Mouse (Mus musculus) kidney, postnatal 36 days (tissue): ENCODE results near the gene Hsp90ab1.

Experiments used
- DNase-seq, 2 experiments: peaks; one replicate each; pipeline ENCODE4 v3.0.0; 2021 to 2022; ENCODE audit warnings: mixed read lengths in 2 of 2

Gene Hsp90ab1

GRCm38 (mm10) chr17:45595736-45596390 lies 22.8 kb upstream of the Hsp90ab1 start:
- peak in 1 of 2 experiments; percentile 43 for DNase-seq

- peak; percentile 81 to 89 for DNase-seq
Measured at GRCm38 (mm10) chr17:45594881-45595735, 22.0 kb upstream of the Hsp90ab1 start.

DNA sequence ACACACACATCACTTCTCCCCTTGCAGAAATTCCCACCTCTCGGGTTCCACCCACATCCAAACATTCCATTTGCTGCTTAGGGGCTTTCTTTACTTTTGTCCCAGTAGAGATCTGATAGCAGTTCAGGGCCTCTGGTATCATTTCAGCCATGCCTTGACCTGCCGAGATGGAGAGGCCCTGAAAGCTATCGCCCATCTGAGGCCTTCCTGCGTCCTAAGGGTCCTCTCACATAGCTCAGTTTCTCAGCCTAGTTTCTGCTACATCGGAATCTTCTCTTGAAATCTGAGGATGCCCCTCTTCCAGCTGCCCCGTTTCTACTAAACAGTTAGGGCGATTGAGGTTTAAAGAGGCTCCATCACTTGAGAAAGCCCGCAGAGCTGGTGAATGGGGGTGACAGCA lies 21.1 kb upstream of the Hsp90ab1 start:
- peak in 1 of 2 experiments; percentile 1 for DNase-seq

DNA sequence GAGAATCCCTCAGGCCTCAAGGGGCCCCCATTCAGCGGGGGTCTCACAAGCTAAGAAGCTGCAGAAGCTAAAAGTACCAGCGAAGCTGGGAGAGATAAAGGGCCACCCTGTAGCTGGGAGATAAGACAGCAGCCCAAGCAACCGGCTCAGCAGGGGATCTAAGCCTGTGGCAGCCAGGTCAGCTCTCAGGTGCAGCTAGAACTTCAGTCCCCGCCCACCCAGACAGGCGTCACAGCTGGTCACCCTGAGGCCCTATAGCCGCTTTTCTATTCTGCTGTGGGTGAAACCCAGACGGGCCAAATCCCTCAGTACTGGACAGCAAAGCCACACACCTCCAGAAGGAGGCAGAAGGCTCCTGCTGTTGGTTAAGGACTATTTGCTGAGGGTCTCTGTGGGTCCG lies 20.4 kb upstream of the Hsp90ab1 start:
- peak; percentile 55 to 60 for DNase-seq

DNA sequence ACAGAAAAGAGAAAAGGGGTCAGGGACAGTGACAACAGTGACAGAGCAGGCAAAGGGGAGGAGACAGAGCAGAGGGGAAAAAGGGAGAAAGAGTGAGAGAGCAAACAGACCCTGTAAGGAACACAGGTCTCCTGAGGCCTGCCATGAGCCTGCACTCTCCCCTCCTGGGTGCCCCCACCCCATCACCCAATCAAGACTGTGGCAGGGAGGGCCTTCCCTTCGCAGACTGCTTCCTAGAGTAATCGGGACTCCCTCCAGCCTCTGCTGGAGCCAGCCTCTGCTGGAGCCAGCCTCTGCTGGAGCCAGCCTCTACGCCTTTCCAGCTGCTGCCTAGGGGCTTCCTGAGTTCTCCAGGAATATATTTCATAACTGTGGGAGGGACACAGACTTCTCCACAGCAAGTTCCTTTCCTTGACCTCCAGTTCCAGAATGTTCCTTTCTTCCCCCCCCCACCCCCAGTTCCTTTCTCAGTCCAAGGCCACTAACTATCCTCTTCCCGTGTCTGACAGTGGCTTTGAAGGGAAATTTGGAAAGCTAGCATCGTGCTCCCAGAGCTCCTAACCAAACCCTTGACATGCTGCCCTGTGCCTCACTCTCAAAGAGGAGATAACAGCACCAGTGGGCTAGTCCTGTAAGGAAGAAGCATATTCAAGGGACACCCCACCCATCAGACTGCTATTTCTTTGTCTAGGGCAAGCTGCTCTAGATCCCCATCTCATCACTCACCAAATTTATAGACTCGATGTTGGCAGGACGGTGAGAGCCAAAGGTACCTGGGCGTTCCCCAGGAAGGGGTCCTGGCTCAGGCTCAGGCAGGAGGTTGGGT lies 19.7 kb upstream of the Hsp90ab1 start:
- DNase-seq: peak; percentile 63 to 75

DNA sequence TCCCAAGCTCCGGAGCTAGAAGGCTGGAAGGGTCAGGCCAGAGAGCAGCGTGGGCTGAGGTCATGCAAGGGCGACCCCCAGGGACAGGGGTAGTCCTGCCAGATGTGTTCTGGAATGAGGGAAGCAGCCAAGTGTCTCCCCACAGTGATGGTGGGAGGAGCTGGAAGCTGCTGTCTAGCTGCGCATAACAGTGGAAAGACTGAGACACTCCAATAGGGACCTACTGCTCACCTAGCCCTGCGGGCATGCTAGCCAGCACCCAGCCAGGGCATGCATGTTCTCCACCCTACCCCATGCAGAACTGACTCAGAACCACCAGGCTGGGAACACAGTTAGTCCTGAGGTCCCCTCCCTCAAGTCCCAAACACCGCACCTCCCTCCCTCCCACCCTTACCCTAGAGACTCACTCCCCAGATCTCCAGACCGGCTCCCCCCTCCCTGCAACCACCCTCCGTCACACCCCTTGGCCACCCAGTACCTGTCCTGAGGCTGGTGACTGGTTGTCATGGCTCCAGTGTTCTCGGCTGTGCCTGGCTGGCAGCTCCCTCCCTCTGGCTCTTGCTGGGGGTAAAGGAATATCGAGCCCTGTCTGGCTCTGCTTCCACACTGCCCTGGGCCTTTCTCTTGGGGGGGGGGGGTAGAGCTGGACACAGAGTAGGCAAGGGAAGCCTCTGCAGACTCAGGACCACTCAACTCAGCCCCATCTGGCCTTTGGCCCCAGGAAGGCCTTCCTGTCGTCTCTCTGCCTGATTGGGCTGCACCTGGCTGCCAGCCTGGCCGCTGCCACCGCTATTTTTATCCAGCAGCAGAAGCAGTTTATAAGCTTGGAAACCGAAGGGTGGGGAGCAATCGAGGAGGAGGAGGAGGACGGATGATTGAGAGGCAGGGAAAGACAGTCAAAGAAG lies 18.9 kb upstream of the Hsp90ab1 start:
- peak; percentile 53 to 58 for DNase-seq

- peak in 1 of 2 experiments; percentile 14 for DNase-seq
Measured at GRCm38 (mm10) chr17:45590410-45590809, 17.3 kb upstream of the Hsp90ab1 start.

DNA sequence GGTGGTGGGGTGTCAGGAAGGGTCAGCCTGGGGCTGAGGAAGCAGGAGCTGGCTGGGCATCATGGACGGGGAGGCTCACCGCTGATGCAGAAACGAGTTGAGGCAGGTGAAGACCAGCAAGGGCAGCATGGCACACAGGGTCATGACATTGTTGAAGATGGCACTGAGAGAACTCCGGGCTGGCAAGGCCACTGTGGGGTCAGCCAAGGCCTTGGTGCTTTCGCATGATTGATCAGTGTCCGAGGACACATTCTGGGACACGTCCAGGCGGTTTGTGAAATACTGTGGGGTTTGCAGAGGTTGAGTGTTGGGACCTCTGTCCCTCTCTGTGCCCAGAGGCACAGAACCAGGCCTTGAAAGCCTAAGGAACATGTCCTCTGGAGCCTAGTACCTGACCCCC lies 16.8 kb upstream of the Hsp90ab1 start:
- peak in 1 of 2 experiments; percentile 13 for DNase-seq

- no peak for DNase-seq
Measured at GRCm38 (mm10) chr17:45589236-45589635, 16.2 kb upstream of the Hsp90ab1 start.

GRCm38 (mm10) chr17:45588370-45588769 lies 15.3 kb upstream of the Hsp90ab1 start:
- DNase-seq: no peak

GRCm38 (mm10) chr17:45586449-45586837 lies 13.4 kb upstream of the Hsp90ab1 start:
- peak in 1 of 2 experiments; percentile 50 for DNase-seq

- DNase-seq: no peak
Measured at GRCm38 (mm10) chr17:45585725-45586448, 12.8 kb upstream of the Hsp90ab1 start.

DNA sequence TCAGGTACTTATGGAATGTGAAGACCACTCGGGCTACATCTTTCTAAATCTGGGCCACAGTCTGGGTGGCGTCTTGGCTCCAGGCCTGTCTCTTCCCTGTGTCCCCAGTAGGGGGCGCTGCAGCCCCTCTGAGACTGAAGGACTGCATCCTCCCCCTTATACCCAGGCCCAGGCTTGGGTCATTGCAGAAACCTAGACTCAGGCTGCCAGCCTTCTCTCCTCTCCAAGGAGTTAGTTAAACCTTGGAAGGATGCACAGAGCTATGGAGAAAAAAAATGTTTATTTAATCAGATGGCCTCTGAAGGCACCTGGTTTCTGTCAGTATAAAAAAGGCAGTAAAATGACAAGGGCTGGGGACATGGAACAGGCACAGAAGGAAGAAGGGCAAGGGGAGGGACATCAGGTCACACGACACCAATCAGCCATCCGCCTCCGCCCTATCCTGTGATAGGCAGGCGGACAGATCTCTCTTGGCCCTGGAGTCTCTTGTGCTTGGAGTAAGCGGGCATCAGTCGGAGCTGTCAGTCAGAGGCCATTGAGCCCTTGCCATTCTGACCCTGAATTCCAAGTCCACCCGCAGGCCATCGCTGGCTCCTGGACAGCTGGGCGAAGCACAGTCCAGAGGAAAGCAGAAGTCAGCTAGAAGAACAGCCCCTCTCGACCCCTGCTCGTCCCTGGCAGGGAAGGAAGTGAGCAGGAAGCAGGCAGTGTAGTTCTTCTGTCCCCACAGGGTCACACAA lies 12.0 kb upstream of the Hsp90ab1 start:
- DNase-seq: peak; percentile 80 to 86

- peak; percentile 92 to 93 for DNase-seq
Measured at GRCm38 (mm10) chr17:45584096-45584896, 11.2 kb upstream of the Hsp90ab1 start.

DNA sequence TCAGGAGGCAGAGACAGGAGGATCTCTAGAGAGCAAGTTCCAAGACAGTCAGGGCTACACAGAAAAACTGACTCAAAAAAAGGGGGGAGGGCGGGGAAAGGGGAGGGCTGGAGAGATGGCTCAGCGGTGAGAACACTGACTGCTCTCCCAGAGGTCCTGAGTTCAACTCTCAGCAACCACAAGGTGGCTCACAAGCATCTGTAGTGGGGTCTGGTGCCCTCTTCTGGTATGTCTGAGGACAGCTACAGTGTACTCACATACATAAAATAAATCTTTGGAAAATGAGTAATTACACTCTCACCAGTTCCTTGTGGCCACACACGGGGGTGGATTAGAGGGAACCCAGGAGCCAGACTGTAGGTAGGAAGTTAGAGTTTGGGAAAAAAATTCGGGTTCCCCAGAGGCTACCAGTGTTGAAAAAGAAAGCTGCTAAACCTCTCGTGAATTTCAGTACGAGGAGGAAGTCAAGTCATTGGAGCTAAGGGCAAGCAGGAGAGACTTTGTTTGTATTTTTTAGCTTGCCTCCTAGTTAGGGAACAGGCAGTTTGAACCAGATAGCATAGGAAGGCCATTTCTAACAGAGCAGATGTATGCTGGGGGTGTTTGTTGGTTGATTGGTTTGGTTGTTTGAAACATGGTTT lies 9.8 kb upstream of the Hsp90ab1 start:
- DNase-seq: peak in 1 of 2 experiments; percentile 56

DNA sequence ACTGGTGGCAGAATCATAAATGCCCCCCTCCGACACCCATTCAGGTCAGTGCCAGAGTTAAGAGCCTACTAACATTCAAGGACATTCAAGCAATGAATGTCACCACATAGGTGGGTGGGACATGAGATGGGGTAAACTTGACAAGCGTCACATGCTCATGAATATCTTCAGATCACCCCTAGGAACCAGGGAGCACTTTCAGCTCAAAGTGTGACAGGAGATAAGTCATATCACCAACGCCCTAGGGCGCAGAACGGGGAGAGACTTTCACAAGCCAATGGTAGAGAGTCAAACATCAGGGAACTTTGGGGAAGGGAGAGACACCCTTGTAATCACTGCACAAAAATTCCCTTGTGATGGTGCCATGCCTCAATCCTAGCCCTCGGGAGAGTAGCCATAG lies 9.1 kb upstream of the Hsp90ab1 start:
- no peak for DNase-seq

DNA sequence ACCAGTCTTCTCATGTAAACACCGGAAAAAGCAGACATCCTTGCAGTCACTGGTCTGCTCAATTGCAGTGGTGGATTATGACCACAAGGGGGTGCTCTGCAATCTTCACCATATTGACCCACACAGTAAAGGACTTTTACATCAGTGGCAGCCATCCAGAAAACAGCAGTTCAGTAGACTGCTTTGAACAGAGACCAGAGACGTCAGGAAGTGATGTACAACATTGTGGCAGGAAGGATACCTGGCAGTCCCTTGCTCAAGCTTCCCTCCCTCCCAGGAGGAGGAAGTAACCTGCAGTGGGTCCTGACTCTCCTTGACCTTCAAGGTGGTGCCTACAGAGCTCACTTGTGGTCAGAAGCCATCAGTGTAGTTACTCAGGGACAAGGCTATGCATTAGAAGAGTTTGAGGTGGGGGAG lies 8.5 kb upstream of the Hsp90ab1 start:
- DNase-seq: peak; percentile 77 to 82

- DNase-seq: peak; percentile 65 to 74
Measured at GRCm38 (mm10) chr17:45580958-45581477, 7.9 kb upstream of the Hsp90ab1 start.

DNA sequence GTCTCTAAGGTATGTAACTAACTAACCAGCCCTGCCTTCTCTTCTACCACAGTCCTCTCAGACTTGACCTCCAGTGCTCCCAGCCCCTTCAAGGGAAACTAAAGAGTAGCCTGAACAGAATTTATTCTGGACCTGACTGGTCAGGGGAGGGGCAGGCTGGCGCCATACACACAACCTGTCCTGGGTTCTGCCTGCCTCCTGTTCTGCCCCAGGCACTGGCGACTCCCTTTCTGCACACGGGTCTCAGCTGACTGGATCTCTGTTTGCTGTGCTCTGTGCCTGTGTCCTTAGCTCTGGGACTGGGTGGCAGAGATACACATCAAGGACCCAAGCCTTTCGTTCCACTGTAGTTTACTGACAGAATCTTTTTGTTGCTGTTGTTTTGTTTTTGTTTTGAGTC lies 6.5 kb upstream of the Hsp90ab1 start:
- peak; percentile 66 to 74 for DNase-seq
